Comparison of ENCODE assay signal across 25 mouse cellular contexts in the genomic region with DNA sequence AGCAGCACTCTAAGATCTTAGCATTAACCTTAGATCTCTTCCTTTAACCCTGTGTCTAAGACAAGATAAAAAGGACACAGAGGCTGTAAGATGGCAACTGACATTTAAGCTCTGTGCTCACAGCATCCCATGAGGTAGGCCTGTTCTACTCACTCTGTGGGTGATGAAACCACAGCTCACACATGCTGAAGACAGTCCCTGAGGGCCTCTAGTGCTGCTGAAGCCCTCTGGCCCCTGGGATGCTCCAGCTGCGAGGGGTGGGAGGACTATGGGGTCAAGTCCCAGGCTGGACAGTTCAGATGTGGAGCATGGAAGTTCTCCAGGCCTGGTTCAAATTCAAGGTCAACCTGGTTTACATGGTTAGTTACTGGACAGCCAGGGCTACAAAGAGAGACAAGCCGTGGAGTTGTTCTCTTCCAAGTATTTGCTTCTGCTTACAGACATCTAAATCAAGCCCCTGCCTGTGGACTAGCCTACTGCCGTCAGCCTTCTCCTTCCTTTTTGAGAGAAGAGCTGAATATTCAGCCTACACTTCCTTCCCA. TPM values are rescaled to one million over a fixed set of nuclear protein-coding genes. Genes with fewer than 3 reads are reported as not detected.
DNase-seq lines count a peak whose midpoint lies in the region; ATAC-seq lines count a peak whose summit lies in the region.
"Had no signal": no experiment of that assay in that cellular context is flagged by ENCODE, and none has a peak within 500 bp of the region (broad histone marks: within the 10 kb centered on the region; RNA-seq: fewer than 3 reads in every experiment).

No protein-coding gene starts in this region.

- peaks cover 85% of the 10 kb centered on the region for H3K36me3 ChIP-seq in megakaryocyte, embryonic 14.5 days (replicated peaks; ENCODE audit: low read length)
- H3K36me3 ChIP-seq: embryonic facial prominence, embryonic 13.5 days; heart, embryonic 15.5 days; hindbrain, embryonic 10.5 days; limb, embryonic 12.5 days; lung, embryonic 15.5 days had no signal

- H3K9me3 ChIP-seq in megakaryocyte, embryonic 14.5 days: no peaks in the 10 kb centered on the region
- H3K9me3 ChIP-seq: embryonic facial prominence, embryonic 13.5 days; heart, embryonic 15.5 days; hindbrain, embryonic 10.5 days; limb, embryonic 12.5 days; lung, embryonic 15.5 days had no signal

- DNase-seq in kidney, adult 11 months: peak; percentile 30
- no peak for DNase-seq in kidney, adult 18-20 months
- DNase-seq in thymus, postnatal 25 days: peak; percentile 35
- DNase-seq in c-Kit-positive CD71-positive TER-119-positive erythroid progenitor cells, embryonic 14.5 days (ENCODE audit: low spot score): no peak
- DNase-seq: B cell, adult 2 months; cerebellum, postnatal 10 days; forebrain, postnatal 0 days; heart, adult 2 months; lung, postnatal 4 days; midbrain, embryonic 14.5 days; right cerebral cortex, postnatal 25 days had no signal

- H3K27ac ChIP-seq in brown adipose tissue, adult 24 weeks (replicated peaks; ENCODE audit: low read depth, low read length): peak overlapping the region; percentile 26; the same call in 1 of the 2 replicates
- H3K27ac ChIP-seq: embryonic facial prominence, embryonic 13.5 days; heart, adult 2 months; heart, embryonic 15.5 days; hindbrain, embryonic 10.5 days; kidney, postnatal 0 days; limb, embryonic 12.5 days; liver, embryonic 14.5 days; lung, embryonic 15.5 days had no signal

- peaks cover 64% of the 10 kb centered on the region for H3K4me1 ChIP-seq in megakaryocyte, embryonic 14.5 days
- peaks cover 2% of the 10 kb centered on the region for H3K4me1 ChIP-seq in brown adipose tissue, adult 24 weeks (ENCODE audit: control insufficient read depth, insufficient read depth, insufficient read length, low read length)
- H3K4me1 ChIP-seq: embryonic facial prominence, embryonic 13.5 days had no signal

- H3K4me3 ChIP-seq in megakaryocyte, embryonic 14.5 days (replicated peaks): peak overlapping the region; percentile 29
- no peak overlapping the region for H3K4me3 ChIP-seq in brown adipose tissue, adult 24 weeks (ENCODE audit: insufficient read depth, low read depth, low read length)
- H3K4me3 ChIP-seq: embryonic facial prominence, embryonic 13.5 days; heart, adult 2 months; heart, embryonic 15.5 days; hindbrain, embryonic 10.5 days; limb, embryonic 12.5 days; lung, embryonic 15.5 days; myocyte had no signal

- no peak for ATAC-seq in megakaryocyte, adult 5-6 weeks (ENCODE audit: poor library complexity, severe bottlenecking)
- no peak for ATAC-seq in erythroid progenitor cell, adult 5-6 weeks (replicated peaks; ENCODE audit: low FRiP score, poor library complexity, severe bottlenecking)
- ATAC-seq: forebrain, postnatal 0 days had no signal

- H3K27me3 ChIP-seq in megakaryocyte, embryonic 14.5 days (replicated peaks): no peaks in the 10 kb centered on the region
- H3K27me3 ChIP-seq: embryonic facial prominence, embryonic 13.5 days; heart, embryonic 15.5 days; lung, embryonic 15.5 days had no signal

RNA-seq across cellular contexts. Expression of a gene that starts 40.8 kb away (rescaled TPM):
- 0.11 TPM in 1 of 2 replicates, not detected in the other for polyA plus RNA-seq in megakaryocyte, embryonic 14.5 days (2012; ENCODE audit: insufficient read depth, low replicate concordance)
- 2.8 and 5.3 TPM in 2 replicates for total RNA-seq in megakaryocyte, adult 5-6 weeks (2015)
- total RNA-seq in megakaryocyte, adult 5-6 weeks (2017): 2.0 and 4.2 TPM in 2 replicates
- not detected in 2 replicates for polyA plus RNA-seq in brown adipose tissue, adult 24 weeks (2012; ENCODE audit: insufficient read depth, insufficient read length, missing spikeins)
- total RNA-seq in erythroid progenitor cell, adult 5-6 weeks (2015; ENCODE audit: low replicate concordance): 5.9 TPM in 1 of 2 replicates, not detected in the other
- total RNA-seq in erythroid progenitor cell, adult 5-6 weeks (2017; ENCODE audit: low replicate concordance): 1.3 TPM in 1 of 2 replicates, not detected in the other
- total RNA-seq: forebrain, postnatal 0 days; gastrocnemius, adult 18-20 months had no signal
- polyA plus RNA-seq: adrenal gland, adult 2 months; hindbrain, embryonic 10.5 days; limb, embryonic 12.5 days had no signal

Comparison
In these comparisons a context has a peak if more than half of its experiments do, and no peak if none do; other contexts are left out.
1. DNase-seq: peak in kidney, adult 11 months (single experiment) and thymus, postnatal 25 days (single experiment); none in kidney, adult 18-20 months (single experiment) and c-Kit-positive CD71-positive TER-119-positive erythroid progenitor cells, embryonic 14.5 days (single experiment).